Mouse (Mus musculus): Measurements from ENCODE around the gene Slit3. TPM values are rescaled to one million over a fixed set of nuclear protein-coding genes. Genes with fewer than 3 reads are reported as not detected.

Gene Slit3
- total and polyA plus RNA-seq, 2 experiments, result 0.09 to 0.12 TPM

GRCm38 (mm10) chr11:35163396-35163795, 42.4 kb downstream of the Slit3 start:
- Histone ChIP-seq H3K79me2 (ENCODE audit: control insufficient read depth, insufficient read depth, low read length) (no peaks in the 10 kb centered on the region), H3K4me3 (ENCODE audit: insufficient read depth, low read depth, low read length) (no peak overlapping the region), H3K27me3 (ENCODE audit: control insufficient read depth, insufficient read depth, low read length) (no peaks in the 10 kb centered on the region), H3K9ac (ENCODE audit: low read depth, low read length) (no peak overlapping the region), H3K36me3 (ENCODE audit: control insufficient read depth, insufficient read depth, low read length) (no peaks in the 10 kb centered on the region), H3K4me1 (ENCODE audit: control insufficient read depth, insufficient read depth, low read length) (no peaks in the 10 kb centered on the region), H3K27ac (replicated peaks; ENCODE audit: insufficient read depth, low read depth, low read length) (no peak overlapping the region)
- 91% methylated on average over 3 of the region's 3 CpGs for WGBS
- no peak for TF ChIP-seq POLR2A (IDR thresholded peaks at IDR 0.05; ENCODE audit: extremely low read depth, insufficient read depth, low read length)
- TF ChIP-seq CTCF (IDR thresholded peaks at IDR 0.05; ENCODE audit: low read depth, low read length), result no peak
- no peak for DNase-seq (ENCODE audit: extremely low read depth, low read depth, low spot score)

- 74% methylated on average over 8 of the region's 8 CpGs for WGBS
- H3K4me1 ChIP-seq (ENCODE audit: control insufficient read depth, insufficient read depth, low read length), result no peaks in the 10 kb centered on the region
Measured at GRCm38 (mm10) chr11:35167176-35167575, 46.2 kb downstream of the Slit3 start.

GRCm38 (mm10) chr11:35171505-35171904, 50.5 kb downstream of the Slit3 start:
- Histone ChIP-seq H3K79me2 (ENCODE audit: control insufficient read depth, insufficient read depth, low read length) (no peaks in the 10 kb centered on the region), H3K27ac (replicated peaks; ENCODE audit: insufficient read depth, low read depth, low read length) (no peak overlapping the region), H3K4me1 (ENCODE audit: control insufficient read depth, insufficient read depth, low read length) (no peaks in the 10 kb centered on the region), H3K4me3 (ENCODE audit: insufficient read depth, low read depth, low read length) (no peak overlapping the region), H3K9ac (ENCODE audit: low read depth, low read length) (no peak overlapping the region), H3K27me3 (ENCODE audit: control insufficient read depth, insufficient read depth, low read length) (no peaks in the 10 kb centered on the region), H3K36me3 (ENCODE audit: control insufficient read depth, insufficient read depth, low read length) (no peaks in the 10 kb centered on the region)
- no peak for DNase-seq (ENCODE audit: extremely low read depth, low read depth, low spot score)
- 88% methylated on average over 6 of the region's 6 CpGs for WGBS
- no peak for TF ChIP-seq CTCF (IDR thresholded peaks at IDR 0.05; ENCODE audit: low read depth, low read length)
- TF ChIP-seq POLR2A (IDR thresholded peaks at IDR 0.05; ENCODE audit: extremely low read depth, insufficient read depth, low read length), result no peak

More at GRCm38 (mm10) chr11:35167176-35167575, 46.2 kb downstream of the Slit3 start:
- no peak overlapping the region for H3K9ac ChIP-seq (ENCODE audit: low read depth, low read length)
- H3K27ac ChIP-seq (replicated peaks; ENCODE audit: insufficient read depth, low read depth, low read length), result no peak overlapping the region
- no peak for DNase-seq (ENCODE audit: extremely low read depth, low read depth, low spot score)
- H3K4me3 ChIP-seq (ENCODE audit: insufficient read depth, low read depth, low read length), result no peak overlapping the region
- H3K36me3 ChIP-seq (ENCODE audit: control insufficient read depth, insufficient read depth, low read length), result no peaks in the 10 kb centered on the region
- TF ChIP-seq POLR2A (IDR thresholded peaks at IDR 0.05; ENCODE audit: extremely low read depth, insufficient read depth, low read length) (no peak), CTCF (IDR thresholded peaks at IDR 0.05; ENCODE audit: low read depth, low read length) (no peak)
- no peaks in the 10 kb centered on the region for H3K79me2 ChIP-seq (ENCODE audit: control insufficient read depth, insufficient read depth, low read length)
- H3K27me3 ChIP-seq (ENCODE audit: control insufficient read depth, insufficient read depth, low read length), result no peaks in the 10 kb centered on the region

- Histone ChIP-seq H3K9ac (ENCODE audit: low read depth, low read length) (no peak overlapping the region), H3K4me1 (ENCODE audit: control insufficient read depth, insufficient read depth, low read length) (peaks cover 6% of the 10 kb centered on the region), H3K79me2 (ENCODE audit: control insufficient read depth, insufficient read depth, low read length) (no peaks in the 10 kb centered on the region), H3K36me3 (ENCODE audit: control insufficient read depth, insufficient read depth, low read length) (no peaks in the 10 kb centered on the region), H3K27me3 (ENCODE audit: control insufficient read depth, insufficient read depth, low read length) (no peaks in the 10 kb centered on the region), H3K4me3 (ENCODE audit: insufficient read depth, low read depth, low read length) (no peak overlapping the region), H3K27ac (replicated peaks; ENCODE audit: insufficient read depth, low read depth, low read length) (no peak overlapping the region)
- 86% methylated on average over 7 of the region's 7 CpGs for WGBS
- TF ChIP-seq CTCF (IDR thresholded peaks at IDR 0.05; ENCODE audit: low read depth, low read length) (no peak), POLR2A (IDR thresholded peaks at IDR 0.05; ENCODE audit: extremely low read depth, insufficient read depth, low read length) (no peak)
- no peak for DNase-seq (ENCODE audit: extremely low read depth, low read depth, low spot score)
Measured at GRCm38 (mm10) chr11:35177564-35177963, 56.5 kb downstream of the Slit3 start.

GRCm38 (mm10) chr11:35178144-35178817, 57.3 kb downstream of the Slit3 start:
- no peaks in the 10 kb centered on the region for H3K79me2 ChIP-seq (ENCODE audit: control insufficient read depth, insufficient read depth, low read length)
- peak; percentile 42 for DNase-seq (ENCODE audit: extremely low read depth, low read depth, low spot score)
- TF ChIP-seq CTCF (IDR thresholded peaks at IDR 0.05; ENCODE audit: low read depth, low read length) (no peak), POLR2A (IDR thresholded peaks at IDR 0.05; ENCODE audit: extremely low read depth, insufficient read depth, low read length) (no peak)
- no peaks in the 10 kb centered on the region for H3K27me3 ChIP-seq (ENCODE audit: control insufficient read depth, insufficient read depth, low read length)
- no peak overlapping the region for H3K9ac ChIP-seq (ENCODE audit: low read depth, low read length)
- peaks cover 6% of the 10 kb centered on the region for H3K4me1 ChIP-seq (ENCODE audit: control insufficient read depth, insufficient read depth, low read length)
- H3K4me3 ChIP-seq (ENCODE audit: insufficient read depth, low read depth, low read length), result no peak overlapping the region
- no peaks in the 10 kb centered on the region for H3K36me3 ChIP-seq (ENCODE audit: control insufficient read depth, insufficient read depth, low read length)
- 53% methylated on average over 24 of the region's 24 CpGs for WGBS
- H3K27ac ChIP-seq (replicated peaks; ENCODE audit: insufficient read depth, low read depth, low read length), result no peak overlapping the region

GRCm38 (mm10) chr11:35179305-35179704, 58.3 kb downstream of the Slit3 start:
- no peaks in the 10 kb centered on the region for H3K79me2 ChIP-seq (ENCODE audit: control insufficient read depth, insufficient read depth, low read length)
- no peak overlapping the region for H3K9ac ChIP-seq (ENCODE audit: low read depth, low read length)
- WGBS, result 35% methylated on average over 8 of the region's 8 CpGs

More at GRCm38 (mm10) chr11:35179305-35179704, 58.3 kb downstream of the Slit3 start:
- no peaks in the 10 kb centered on the region for H3K36me3 ChIP-seq (ENCODE audit: control insufficient read depth, insufficient read depth, low read length)
- TF ChIP-seq POLR2A (IDR thresholded peaks at IDR 0.05; ENCODE audit: extremely low read depth, insufficient read depth, low read length) (no peak), CTCF (IDR thresholded peaks at IDR 0.05; ENCODE audit: low read depth, low read length) (no peak)
- no peak overlapping the region for H3K4me3 ChIP-seq (ENCODE audit: insufficient read depth, low read depth, low read length)
- peaks cover 6% of the 10 kb centered on the region for H3K4me1 ChIP-seq (ENCODE audit: control insufficient read depth, insufficient read depth, low read length)
- peak; percentile 78 for DNase-seq (ENCODE audit: extremely low read depth, low read depth, low spot score)
- H3K27me3 ChIP-seq (ENCODE audit: control insufficient read depth, insufficient read depth, low read length), result no peaks in the 10 kb centered on the region
- H3K27ac ChIP-seq (replicated peaks; ENCODE audit: insufficient read depth, low read depth, low read length), result no peak overlapping the region
